Mouse (Mus musculus): ENCODE measurements around the gene Fbxw8.

Fbxw8 gene

GRCm38 (mm10) chr5:118154839-118155564, at the start of gene Fbxw8:
Gene Fbxw8, minus strand, starts transcription at chr5:118155464.
- peak; percentile 73 for DNase-seq (ENCODE audit: low read depth, low spot score)

GRCm38 (mm10) chr5:118204675-118205440, 49.6 kb upstream of the Fbxw8 start:
- no peak for DNase-seq (ENCODE audit: low read depth, low spot score)

- no peak for DNase-seq (ENCODE audit: low read depth, low spot score)
Observed at GRCm38 (mm10) chr5:118199670-118200069, 44.4 kb upstream of the Fbxw8 start.

- no peak for DNase-seq (ENCODE audit: low read depth, low spot score)
Observed at GRCm38 (mm10) chr5:118197421-118197820, 42.2 kb upstream of the Fbxw8 start.

- no peak for DNase-seq (ENCODE audit: low read depth, low spot score)
Observed at GRCm38 (mm10) chr5:118192221-118192620, 37.0 kb upstream of the Fbxw8 start.

- DNase-seq (ENCODE audit: low read depth, low spot score) = no peak
Observed at GRCm38 (mm10) chr5:118190491-118190890, 35.2 kb upstream of the Fbxw8 start.

- DNase-seq (ENCODE audit: low read depth, low spot score) = no peak
Observed at GRCm38 (mm10) chr5:118188356-118188755, 33.1 kb upstream of the Fbxw8 start.

- no peak for DNase-seq (ENCODE audit: low read depth, low spot score)
Observed at GRCm38 (mm10) chr5:118186903-118187633, 31.8 kb upstream of the Fbxw8 start.

- DNase-seq (ENCODE audit: low read depth, low spot score) = no peak
Observed at GRCm38 (mm10) chr5:118177640-118178039, 22.4 kb upstream of the Fbxw8 start.

GRCm38 (mm10) chr5:118175137-118175536, 19.9 kb upstream of the Fbxw8 start:
- DNase-seq (ENCODE audit: low read depth, low spot score) = no peak

GRCm38 (mm10) chr5:118174310-118175009, 19.2 kb upstream of the Fbxw8 start:
- no peak for DNase-seq (ENCODE audit: low read depth, low spot score)

- peak; percentile 34 for DNase-seq (ENCODE audit: low read depth, low spot score)
Observed at GRCm38 (mm10) chr5:118172078-118172723, 16.9 kb upstream of the Fbxw8 start.

- DNase-seq (ENCODE audit: low read depth, low spot score) = no peak
Observed at GRCm38 (mm10) chr5:118171665-118172064, 16.4 kb upstream of the Fbxw8 start.

GRCm38 (mm10) chr5:118170888-118171529, 15.7 kb upstream of the Fbxw8 start:
- peak; percentile 37 for DNase-seq (ENCODE audit: low read depth, low spot score)

GRCm38 (mm10) chr5:118169222-118170221, 14.3 kb upstream of the Fbxw8 start:
- DNase-seq (ENCODE audit: low read depth, low spot score) = peak; percentile 15

- no peak for DNase-seq (ENCODE audit: low read depth, low spot score)
Observed at GRCm38 (mm10) chr5:118167561-118167995, 12.3 kb upstream of the Fbxw8 start.

GRCm38 (mm10) chr5:118165462-118165861, 10.2 kb upstream of the Fbxw8 start:
- no peak for DNase-seq (ENCODE audit: low read depth, low spot score)

GRCm38 (mm10) chr5:118164581-118164980, 9.3 kb upstream of the Fbxw8 start, which contains the start of gene Hrk:
Gene Hrk, plus strand, starts transcription at chr5:118164648.
- no peak for DNase-seq (ENCODE audit: low read depth, low spot score)

GRCm38 (mm10) chr5:118160691-118161090, 5.4 kb upstream of the Fbxw8 start:
- no peak for DNase-seq (ENCODE audit: low read depth, low spot score)
